Mouse (Mus musculus): ENCODE data around the gene Zfp791. TPM values are rescaled to one million over a fixed set of nuclear protein-coding genes. Genes with fewer than 3 reads are reported as not detected.

The Zfp791 gene
- polyA plus RNA-seq, 1 experiment, result 0.01 TPM

- Histone ChIP-seq H3K4me3 (replicated peaks) (no peak overlapping the region), H3K4me1 (ENCODE audit: control insufficient read depth) (peaks cover 13% of the 10 kb centered on the region), H3K36me3 (ENCODE audit: control insufficient read depth) (peaks cover 18% of the 10 kb centered on the region), H3K27me3 (ENCODE audit: control insufficient read depth) (no peaks in the 10 kb centered on the region), H3K9me3 (ENCODE audit: control insufficient read depth, low read length) (no peaks in the 10 kb centered on the region)
- TF ChIP-seq TAL1 (IDR thresholded peaks at IDR 0.05; ENCODE audit: low read length) (no peak), GATA1 (IDR thresholded peaks at IDR 0.05; ENCODE audit: low read length) (no peak)
These were observed 55.7 kb downstream of the Zfp791 start for GRCm38 (mm10) chr8:85067155-85067554.

- Histone ChIP-seq H3K9me3 (ENCODE audit: control insufficient read depth, low read length) (no peaks in the 10 kb centered on the region), H3K36me3 (ENCODE audit: control insufficient read depth) (peaks cover 15% of the 10 kb centered on the region), H3K27me3 (ENCODE audit: control insufficient read depth) (peaks cover 2% of the 10 kb centered on the region), H3K4me3 (replicated peaks) (no peak overlapping the region), H3K4me1 (ENCODE audit: control insufficient read depth) (peaks cover 6% of the 10 kb centered on the region)
- TF ChIP-seq GATA1 (IDR thresholded peaks at IDR 0.05; ENCODE audit: low read length), result no peak
- no peak for TF ChIP-seq TAL1 (IDR thresholded peaks at IDR 0.05; ENCODE audit: low read length)
These were observed 57.7 kb downstream of the Zfp791 start for GRCm38 (mm10) chr8:85065213-85065612.

GRCm38 (mm10) chr8:85062603-85063002, 60.3 kb downstream of the Zfp791 start:
- Histone ChIP-seq H3K27me3 (ENCODE audit: control insufficient read depth) (peaks cover 5% of the 10 kb centered on the region), H3K36me3 (ENCODE audit: control insufficient read depth) (peaks cover 17% of the 10 kb centered on the region), H3K9me3 (ENCODE audit: control insufficient read depth, low read length) (no peaks in the 10 kb centered on the region), H3K4me1 (ENCODE audit: control insufficient read depth) (peaks cover 15% of the 10 kb centered on the region), H3K4me3 (replicated peaks) (no peak overlapping the region)
- TF ChIP-seq TAL1 (IDR thresholded peaks at IDR 0.05; ENCODE audit: low read length) (no peak), GATA1 (IDR thresholded peaks at IDR 0.05; ENCODE audit: low read length) (no peak)

- Histone ChIP-seq H3K27me3 (ENCODE audit: control insufficient read depth) (peaks cover 5% of the 10 kb centered on the region), H3K4me3 (replicated peaks) (peak within 1 kb of the TSS; percentile 87), H3K9me3 (ENCODE audit: control insufficient read depth, low read length) (no peaks in the 10 kb centered on the region), H3K4me1 (ENCODE audit: control insufficient read depth) (peaks cover 15% of the 10 kb centered on the region), H3K36me3 (ENCODE audit: control insufficient read depth) (peaks cover 27% of the 10 kb centered on the region)
- TF ChIP-seq TAL1 (IDR thresholded peaks at IDR 0.05; ENCODE audit: low read length) (no peak), GATA1 (IDR thresholded peaks at IDR 0.05; ENCODE audit: low read length) (no peak)
These were observed 62.8 kb downstream of the Zfp791 start, which contains the start of gene Fbxw9 for GRCm38 (mm10) chr8:85059879-85060616. Fbxw9 (plus strand) TSS chr8:85060055.

Other genes starting within 250 kb of the Zfp791 start
- gene Gcdh, start 229.2 kb downstream of the Zfp791 start, polyA plus RNA-seq (2012), result 15.0 and 18.3 TPM in 2 replicates
- 358 and 362 TPM in 2 replicates for gene Klf1, start 221.2 kb downstream of the Zfp791 start, polyA plus RNA-seq (2012)
- 4.8 and 7.7 TPM in 2 replicates for gene Dnase2a, start 214.5 kb downstream of the Zfp791 start, polyA plus RNA-seq (2012)
- 0.01 and 0.08 TPM in 2 replicates for gene Mast1, start 185.7 kb downstream of the Zfp791 start, polyA plus RNA-seq (2012)
- gene Rtbdn, start 176.1 kb downstream of the Zfp791 start, polyA plus RNA-seq (2012), result not detected in 2 replicates
- gene Gm49661, start 153.7 kb downstream of the Zfp791 start, polyA plus RNA-seq (2012), result not detected in 2 replicates
- gene Prdx2, start 153.5 kb downstream of the Zfp791 start, polyA plus RNA-seq (2012), result 111 and 222 TPM in 2 replicates
- gene Rnaseh2a, start 153.3 kb downstream of the Zfp791 start, polyA plus RNA-seq (2012), result 162 and 179 TPM in 2 replicates
- gene Junb, start 144.4 kb downstream of the Zfp791 start, polyA plus RNA-seq (2012), result 9.6 and 10.3 TPM in 2 replicates
- 0.46 and 0.58 TPM in 2 replicates for gene Hook2, start 132.5 kb downstream of the Zfp791 start, polyA plus RNA-seq (2012)
- not detected in 2 replicates for gene Best2, start 108.6 kb downstream of the Zfp791 start, polyA plus RNA-seq (2012)
- 18.6 and 31.0 TPM in 2 replicates for gene Asna1, start 97.8 kb downstream of the Zfp791 start, polyA plus RNA-seq (2012)
- 77.0 and 92.3 TPM in 2 replicates for gene Trir, start 96.3 kb downstream of the Zfp791 start, polyA plus RNA-seq (2012)
- gene Tnpo2, start 86.2 kb downstream of the Zfp791 start, polyA plus RNA-seq (2012), result 1.7 and 1.8 TPM in 2 replicates
- 0.54 and 0.63 TPM in 2 replicates for gene Fbxw9, start 63.0 kb downstream of the Zfp791 start, polyA plus RNA-seq (2012)
- 0.37 TPM in 1 of 2 replicates, not detected in the other for gene Gm5741, start 55.1 kb downstream of the Zfp791 start, polyA plus RNA-seq (2012)
- gene Dhps, start 51.3 kb downstream of the Zfp791 start, polyA plus RNA-seq (2012), result 2.0 and 2.1 TPM in 2 replicates
- gene Wdr83os, start 42.4 kb downstream of the Zfp791 start, polyA plus RNA-seq (2012), result 0.28 and 1.5 TPM in 2 replicates
- gene Wdr83, start 41.8 kb downstream of the Zfp791 start, polyA plus RNA-seq (2012), result 2.7 and 4.7 TPM in 2 replicates
- 0.13 and 0.27 TPM in 2 replicates for gene Man2b1, start 39.8 kb downstream of the Zfp791 start, polyA plus RNA-seq (2012)
- not detected in 2 replicates for gene Cks1brt, start 28.8 kb upstream of the Zfp791 start, polyA plus RNA-seq (2012)
- gene Olfr371, start 102.9 kb upstream of the Zfp791 start, polyA plus RNA-seq (2012), result not detected in 2 replicates
- 0.90 and 2.3 TPM in 2 replicates for gene Orc6, start 176.5 kb upstream of the Zfp791 start, polyA plus RNA-seq (2012)
- 0.55 and 0.61 TPM in 2 replicates for gene Vps35, start 176.7 kb upstream of the Zfp791 start, polyA plus RNA-seq (2012)